Mouse (Mus musculus) embryonic fibroblast, embryonic 13.5 days (primary cell): ENCODE data around the gene Elavl3. TPM values are rescaled to one million over a fixed set of nuclear protein-coding genes. Genes with fewer than 3 reads are reported as not detected.

Experiments used
- H3K27ac ChIP-seq: 2 replicates; pipeline ENCODE4 v1.5.1; 2012; ENCODE audit warnings: low read length, control low read depth, inconsistent platforms; ENCODE audit not compliant: insufficient read depth
- H3K4me1 ChIP-seq: 2 replicates; pipeline ENCODE4 v1.6.1; 2011; ENCODE audit warnings: low read length; ENCODE audit not compliant: control insufficient read depth, insufficient read depth
- H3K4me3 ChIP-seq: 2 replicates; pipeline ENCODE4 v1.5.1; 2011; ENCODE audit warnings: mild to moderate bottlenecking, control low read depth, low read length; ENCODE audit not compliant: insufficient read depth
- CTCF ChIP-seq: IDR thresholded peaks from 2 replicates; pipeline ENCODE4 v1.5.1; 2011; ENCODE audit warnings: mild to moderate bottlenecking, control low read depth, low read length, moderate library complexity, borderline replicate concordance; ENCODE audit not compliant: insufficient read depth
- POLR2A ChIP-seq: IDR thresholded peaks from 2 replicates; pipeline ENCODE4 v1.6.1; 2011; ENCODE audit warnings: low read depth, mild to moderate bottlenecking, control low read depth, low read length, moderate library complexity
- polyA plus RNA-seq: library from polyadenylated mRNA; stranded (reverse); fragments of >200 nt; gene quantifications from 2 replicates; pipeline ENCODE4 v1.2.4, GENCODE M21; 2011; ENCODE audit warnings: low read depth; ENCODE audit not compliant: missing spikeins, insufficient read length

Elavl3 gene
- polyA plus RNA-seq, 1 experiment: not detected

DNA sequence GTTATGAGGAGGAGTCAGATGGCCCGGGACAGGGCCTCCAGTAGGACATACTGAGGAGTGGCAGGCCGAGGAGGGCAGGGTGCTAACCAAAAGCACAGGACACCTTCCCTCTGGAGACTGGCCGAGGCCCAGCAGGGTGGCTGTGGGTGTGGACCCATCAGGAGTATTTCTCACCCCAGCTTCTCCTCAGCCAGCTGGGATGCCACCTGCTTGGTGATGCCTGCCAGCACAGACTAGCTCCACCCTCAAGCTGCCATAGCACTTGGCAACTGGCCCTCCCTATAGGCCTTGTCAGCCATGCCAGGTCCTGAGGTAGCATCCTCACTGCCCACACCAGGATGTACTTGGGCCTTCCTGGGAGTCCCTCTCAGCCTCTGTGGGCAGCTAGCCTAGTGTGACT lies 12.5 kb upstream of the Elavl3 start:
- no peak for TF ChIP-seq POLR2A
- TF ChIP-seq CTCF: no peak
- Histone ChIP-seq H3K27ac (no peak overlapping the region), H3K4me1 (no peaks in the 10 kb centered on the region), H3K4me3 (no peak overlapping the region)

DNA sequence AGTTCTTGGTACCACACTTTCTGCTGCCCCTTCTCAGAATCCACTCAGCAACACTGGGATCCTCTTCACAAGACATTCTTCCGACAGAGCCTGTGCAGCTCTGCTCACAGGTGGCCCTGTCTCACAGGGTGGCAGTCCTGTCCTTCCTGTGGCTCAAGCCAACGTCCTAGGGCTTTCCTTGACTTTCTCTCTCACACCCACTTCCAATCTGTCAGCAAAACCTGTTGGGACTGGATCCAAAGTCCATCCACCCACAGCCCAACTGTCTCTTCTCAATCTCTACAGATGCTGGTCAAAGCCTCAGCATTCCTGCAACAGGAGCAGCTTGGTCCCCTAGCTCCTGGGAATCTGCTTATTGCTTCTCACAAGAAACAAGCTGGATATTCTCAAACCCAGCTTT lies 9.5 kb upstream of the Elavl3 start:
- Histone ChIP-seq H3K4me1 (no peaks in the 10 kb centered on the region), H3K4me3 (no peak overlapping the region), H3K27ac (no peak overlapping the region)
- TF ChIP-seq CTCF (no peak), POLR2A (no peak)

DNA sequence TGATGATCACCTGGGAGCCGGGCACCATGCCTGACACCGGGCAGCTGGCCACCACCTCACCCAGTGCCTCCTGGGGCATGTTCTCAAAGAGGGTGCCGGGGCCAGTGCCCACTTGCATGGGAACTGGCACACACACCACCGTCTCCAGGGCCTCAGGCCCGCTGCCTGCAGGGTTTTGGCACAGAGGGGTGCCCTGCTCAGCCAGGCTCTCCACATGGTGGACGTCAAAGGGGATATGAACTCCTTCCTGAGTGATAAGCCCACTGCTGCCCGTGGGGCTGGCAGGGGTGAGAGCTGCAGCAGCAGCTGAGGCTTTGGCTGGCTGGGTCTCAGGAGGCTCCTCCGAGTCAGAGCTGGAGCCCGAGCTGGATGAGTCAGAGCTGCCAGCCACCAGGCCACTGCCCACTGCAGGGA lies 6.2 kb upstream of the Elavl3 start:
- Histone ChIP-seq H3K27ac (no peak overlapping the region), H3K4me3 (no peak overlapping the region), H3K4me1 (no peaks in the 10 kb centered on the region)
- TF ChIP-seq POLR2A: no peak
- TF ChIP-seq CTCF: no peak

DNA sequence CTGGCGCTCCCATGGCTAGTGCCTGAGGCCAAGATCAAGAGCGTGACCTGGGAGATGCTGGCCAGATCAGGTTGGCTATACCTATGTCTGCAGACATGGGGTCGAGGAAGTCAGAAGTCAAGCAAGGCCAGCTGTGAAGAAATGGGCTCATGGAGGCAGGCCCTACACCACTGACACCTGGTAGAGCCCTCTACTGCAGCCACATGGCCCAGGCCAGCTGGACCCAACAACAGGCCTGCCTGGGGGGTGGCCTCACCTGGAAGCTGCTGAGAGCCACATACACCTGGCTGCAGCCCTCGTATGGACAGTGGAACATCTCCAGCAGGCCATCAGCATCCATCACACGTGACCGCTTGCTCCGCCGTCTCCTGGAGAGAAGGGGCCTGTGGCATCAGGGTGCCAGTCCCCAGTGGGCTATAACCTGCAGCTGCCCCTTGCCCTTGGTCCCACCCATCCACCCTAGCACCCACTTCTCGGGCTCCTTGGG lies 5.3 kb upstream of the Elavl3 start:
- Histone ChIP-seq H3K4me3 (no peak overlapping the region), H3K4me1 (no peaks in the 10 kb centered on the region), H3K27ac (no peak overlapping the region)
- TF ChIP-seq POLR2A (no peak), CTCF (no peak)

DNA sequence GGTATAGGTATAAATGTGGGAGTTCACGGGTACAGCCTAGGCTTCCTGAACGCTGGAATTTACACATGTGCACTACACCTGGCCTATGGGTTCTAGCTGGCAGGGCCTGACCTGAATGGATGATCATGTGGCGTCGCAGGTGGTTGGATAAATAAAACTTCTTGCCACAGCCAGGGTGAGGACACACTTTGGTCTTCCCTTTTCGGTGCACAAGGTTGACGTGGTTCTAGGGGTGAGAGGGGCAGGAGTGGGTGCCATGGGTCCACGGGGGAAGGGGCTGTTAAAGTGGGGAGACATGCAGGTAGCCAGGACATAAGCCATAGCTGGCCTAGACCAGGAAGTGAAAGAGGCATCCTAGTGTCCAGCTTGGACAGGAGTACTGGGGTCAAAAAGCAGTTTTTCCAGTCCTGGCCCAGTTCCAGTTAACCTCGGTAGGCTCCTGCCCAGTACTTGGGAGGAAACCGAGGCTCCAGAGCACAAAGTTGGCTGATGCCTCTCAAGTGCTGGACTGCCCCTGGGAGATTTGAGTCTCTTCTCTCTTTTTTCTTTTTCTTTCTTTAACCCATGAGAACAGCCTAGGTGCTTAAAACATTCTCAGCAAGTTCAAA lies 4.6 kb upstream of the Elavl3 start:
- TF ChIP-seq POLR2A (no peak), CTCF (no peak)
- H3K27ac ChIP-seq: no peak overlapping the region
- H3K4me1 ChIP-seq: no peaks in the 10 kb centered on the region
- H3K4me3 ChIP-seq: no peak overlapping the region

DNA sequence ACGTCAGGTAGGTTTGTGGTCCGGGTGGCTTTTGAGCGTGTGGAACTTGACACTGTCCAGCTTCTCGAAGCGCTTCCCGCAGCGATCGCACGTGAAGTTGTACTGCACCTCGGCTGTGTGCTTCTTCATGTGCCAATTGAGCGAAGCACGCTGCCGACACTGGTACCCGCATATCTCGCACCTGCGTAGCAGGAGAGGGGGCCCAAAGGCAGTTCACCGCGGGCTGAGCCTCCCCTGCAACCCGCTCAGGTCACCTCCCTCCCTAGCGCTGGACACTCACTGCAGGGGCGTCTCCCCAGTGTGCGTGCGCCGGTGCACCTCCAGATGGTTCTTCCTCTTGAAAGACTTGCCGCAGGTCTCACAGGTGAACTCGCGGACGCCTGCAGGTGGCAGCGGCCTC lies 3.9 kb upstream of the Elavl3 start:
- H3K4me3 ChIP-seq: no peak overlapping the region
- no peak overlapping the region for H3K27ac ChIP-seq
- H3K4me1 ChIP-seq: no peaks in the 10 kb centered on the region
- TF ChIP-seq CTCF: no peak
- no peak for TF ChIP-seq POLR2A

DNA sequence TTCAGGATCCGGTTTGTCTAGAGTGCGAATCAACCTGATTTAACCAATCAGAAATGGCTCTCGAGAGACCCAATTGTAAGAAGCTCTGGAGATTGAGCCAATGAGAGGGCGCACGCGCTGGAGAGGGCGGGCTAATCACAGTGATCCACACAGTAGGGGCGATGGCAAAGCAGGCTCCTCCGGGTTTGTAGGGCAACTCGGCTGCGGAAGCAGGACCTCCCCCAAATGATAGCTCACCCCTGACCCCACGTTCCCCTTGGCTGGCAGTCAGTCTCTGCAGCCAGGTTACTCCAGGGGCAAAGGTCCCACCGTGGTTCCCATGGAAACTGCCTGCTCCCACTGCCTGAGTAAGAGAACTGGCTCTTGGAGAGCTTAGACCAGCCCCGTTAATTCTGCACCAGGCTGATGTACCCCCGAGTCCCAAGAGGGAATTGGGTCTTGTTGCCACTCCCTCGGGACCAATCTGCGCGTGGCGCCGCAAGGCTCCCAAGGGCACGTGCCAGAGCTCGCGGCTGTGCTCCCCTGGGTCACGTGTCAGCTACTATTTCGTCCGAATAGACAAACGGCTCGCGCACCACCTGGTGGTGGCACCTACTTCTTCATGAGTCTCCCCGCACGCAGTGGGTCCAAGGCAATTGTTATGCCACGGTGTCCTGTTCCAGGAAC lies 2.7 kb upstream of the Elavl3 start:
- no peak overlapping the region for H3K4me3 ChIP-seq
- no peak overlapping the region for H3K27ac ChIP-seq
- no peaks in the 10 kb centered on the region for H3K4me1 ChIP-seq
- TF ChIP-seq CTCF (peak; percentile 48; the same call in 1 of the 2 replicates), POLR2A (no peak; the same call in 1 of the 2 replicates)

GRCm38 (mm10) chr9:22053657-22054056 lies 1.8 kb upstream of the Elavl3 start:
- TF ChIP-seq POLR2A (no peak), CTCF (no peak)
- H3K27ac ChIP-seq: no peak overlapping the region
- H3K4me1 ChIP-seq: no peaks in the 10 kb centered on the region
- no peak overlapping the region for H3K4me3 ChIP-seq

- TF ChIP-seq CTCF (no peak), POLR2A (no peak)
- Histone ChIP-seq H3K4me3 (no peak overlapping the region), H3K27ac (no peak overlapping the region), H3K4me1 (no peaks in the 10 kb centered on the region)
These were observed 464 bp downstream of the Elavl3 start for GRCm38 (mm10) chr9:22051161-22051957.
